Mouse (Mus musculus) hematopoietic stem cell, adult 5-6 weeks (primary cell): Measurements from ENCODE around the gene Cpeb2. TPM values are rescaled to one million over a fixed set of nuclear protein-coding genes. Genes with fewer than 3 reads are reported as not detected.

ENCODE experiments used
- ATAC-seq, 2 experiments: fragments of 125-278 bp in 1 of 2; replicated peaks in 1 of 2; 2 replicates each; pipeline ENCODE4 v1.8.0; 2016 to 2017; ENCODE audit warnings: inconsistent platforms in 2 of 2, mild to moderate bottlenecking in 2 of 2, moderate number of reproducible peaks in 2 of 2, low read depth in 1 of 2, moderate TSS enrichment in 1 of 2; ENCODE audit not compliant: low FRiP score in 2 of 2, poor library complexity in 2 of 2, severe bottlenecking in 2 of 2, insufficient read depth in 1 of 2, low TSS enrichment in 1 of 2
- total RNA-seq: library from RNA; stranded (forward); fragments of 172-1452, 232-1000 nt; gene quantifications from 2 replicates; pipeline ENCODE4 v1.2.3, GENCODE M21; 2017

Cpeb2 gene
- total RNA-seq, 1 experiment from 2014 or later = 4.6 TPM

- ATAC-seq = peak; percentile 25 to 52; a peak in 3 of 4 replicates
Measured at GRCm38 (mm10) chr5:43293136-43293535, 60.2 kb downstream of the Cpeb2 start.

GRCm38 (mm10) chr5:43297459-43297858, 64.5 kb downstream of the Cpeb2 start:
- no peak; a peak in 1 of 4 replicates for ATAC-seq

GRCm38 (mm10) chr5:43298975-43299374, 66.0 kb downstream of the Cpeb2 start:
- no peak for ATAC-seq

GRCm38 (mm10) chr5:43300076-43300475, 67.1 kb downstream of the Cpeb2 start:
- ATAC-seq = no peak

- ATAC-seq = peak; percentile 61 to 62
Measured at GRCm38 (mm10) chr5:43300979-43301378, 68.0 kb downstream of the Cpeb2 start.

GRCm38 (mm10) chr5:43303504-43303903, 70.5 kb downstream of the Cpeb2 start:
- no peak for ATAC-seq

GRCm38 (mm10) chr5:43305449-43305848, 72.5 kb downstream of the Cpeb2 start:
- ATAC-seq = peak; percentile 58 to 73

- ATAC-seq = no peak
Measured at GRCm38 (mm10) chr5:43309961-43310360, 77.0 kb downstream of the Cpeb2 start.

GRCm38 (mm10) chr5:43324311-43324862, 91.4 kb downstream of the Cpeb2 start:
- ATAC-seq = no peak

GRCm38 (mm10) chr5:43325561-43325960, 92.6 kb downstream of the Cpeb2 start:
- ATAC-seq = no peak

- ATAC-seq = no peak
Measured at GRCm38 (mm10) chr5:43328579-43328978, 95.6 kb downstream of the Cpeb2 start.

- no peak for ATAC-seq
Measured at GRCm38 (mm10) chr5:43330260-43330659, 97.3 kb downstream of the Cpeb2 start.

- ATAC-seq = no peak
Measured at GRCm38 (mm10) chr5:43334469-43334868, 101.5 kb downstream of the Cpeb2 start.

GRCm38 (mm10) chr5:43337212-43337611, 104.2 kb downstream of the Cpeb2 start:
- ATAC-seq = no peak

- ATAC-seq = no peak
Measured at GRCm38 (mm10) chr5:43338771-43339475, 106.0 kb downstream of the Cpeb2 start.
